Comparison of ENCODE assay signal across 8 mouse cellular contexts in genomic region chr7:90456845-90457468, GRCm38 (mm10). TPM values are rescaled to one million over a fixed set of nuclear protein-coding genes. Genes with fewer than 3 reads are reported as not detected.
DNase-seq lines count a peak whose midpoint lies in the region; ATAC-seq and TF ChIP-seq lines count a peak whose summit lies in the region.

TSS of gene Tmem126a (minus strand) at chr7:90457229.

- peak within 1 kb of the TSS; percentile 82 for H3K27ac ChIP-seq in forebrain, embryonic 11.5 days (ENCODE audit: low read depth, low read length)
- H3K27ac ChIP-seq in heart, embryonic 15.5 days: peak within 1 kb of the TSS; percentile 87
- peak within 1 kb of the TSS; percentile 87 for H3K27ac ChIP-seq in liver, embryonic 12.5 days
- peak within 1 kb of the TSS; percentile 93 for H3K27ac ChIP-seq in stomach, embryonic 15.5 days

- peaks cover 2% of the 10 kb centered on the region for H3K27me3 ChIP-seq in E14TG2a.4 (ENCODE audit: insufficient read depth, low read length)
- no peaks in the 10 kb centered on the region for H3K27me3 ChIP-seq in forebrain, embryonic 11.5 days (ENCODE audit: control insufficient read depth, insufficient read depth, low read length)
- peaks cover 6% of the 10 kb centered on the region for H3K27me3 ChIP-seq in heart, embryonic 15.5 days
- no peaks in the 10 kb centered on the region; the same call in 1 of the 2 replicates for H3K27me3 ChIP-seq in liver, embryonic 12.5 days (replicated peaks)
- H3K27me3 ChIP-seq in stomach, embryonic 15.5 days (replicated peaks): no peaks in the 10 kb centered on the region

- no peaks in the 10 kb centered on the region for H3K9me3 ChIP-seq in E14TG2a.4 (ENCODE audit: low read length)
- no peaks in the 10 kb centered on the region for H3K9me3 ChIP-seq in forebrain, embryonic 11.5 days (ENCODE audit: control insufficient read depth, low read length)
- no peaks in the 10 kb centered on the region for H3K9me3 ChIP-seq in heart, embryonic 15.5 days (replicated peaks)
- no peaks in the 10 kb centered on the region for H3K9me3 ChIP-seq in liver, embryonic 12.5 days (replicated peaks)
- H3K9me3 ChIP-seq in stomach, embryonic 15.5 days: no peaks in the 10 kb centered on the region

- ATAC-seq in forebrain, embryonic 11.5 days (replicated peaks; ENCODE audit: low FRiP score): peak; percentile 98
- peak; percentile 97 for ATAC-seq in heart, embryonic 15.5 days (replicated peaks; ENCODE audit: insufficient number of reproducible peaks, insufficient read depth, low FRiP score, low read depth)
- peak; percentile 92 for ATAC-seq in liver, embryonic 12.5 days
- ATAC-seq in stomach, embryonic 15.5 days (ENCODE audit: insufficient read depth, low FRiP score, low read depth): peak; percentile 96

- DNase-seq in c-Kit-positive CD71-positive TER-119-negative erythroid progenitor cells, embryonic 14.5 days (ENCODE audit: low read depth): peak; percentile 75
- DNase-seq in forebrain, embryonic 11.5 days (ENCODE audit: low spot score): peak; percentile 91
- peak; percentile 91 for DNase-seq in kidney, postnatal 14 days
- DNase-seq in natural killer cell, adult 2 months (ENCODE audit: low spot score in 2 of 2): peak; percentile 79 to 83

- peak within 1 kb of the TSS; percentile 94 for H3K4me3 ChIP-seq in E14TG2a.4 (replicated peaks; ENCODE audit: low read length)
- peak within 1 kb of the TSS; percentile 70 for H3K4me3 ChIP-seq in forebrain, embryonic 11.5 days (ENCODE audit: low read depth, low read length)
- peak within 1 kb of the TSS; percentile 58 for H3K4me3 ChIP-seq in heart, embryonic 15.5 days
- peak within 1 kb of the TSS; percentile 78 for H3K4me3 ChIP-seq in liver, embryonic 12.5 days
- H3K4me3 ChIP-seq in stomach, embryonic 15.5 days (replicated peaks): peak within 1 kb of the TSS; percentile 88

- WGBS in forebrain, embryonic 11.5 days: 0% methylated on average over 41 of the region's 41 CpGs
- WGBS in heart, embryonic 15.5 days: under 1% methylated on average over 41 of the region's 41 CpGs
- under 1% methylated on average over 41 of the region's 41 CpGs for WGBS in liver, embryonic 12.5 days (ENCODE audit: insufficient replicate concordance)
- under 1% methylated on average over 41 of the region's 41 CpGs for WGBS in stomach, embryonic 15.5 days

- peak within 1 kb of the TSS; percentile 86 for H3K9ac ChIP-seq in forebrain, embryonic 11.5 days (ENCODE audit: low read length)
- peak within 1 kb of the TSS; percentile 62 for H3K9ac ChIP-seq in heart, embryonic 15.5 days
- peak within 1 kb of the TSS; percentile 75 for H3K9ac ChIP-seq in liver, embryonic 12.5 days
- peak within 1 kb of the TSS; percentile 68 for H3K9ac ChIP-seq in stomach, embryonic 15.5 days

- peaks cover 41% of the 10 kb centered on the region for H3K4me1 ChIP-seq in E14TG2a.4 (replicated peaks; ENCODE audit: low read depth, low read length)
- H3K4me1 ChIP-seq in forebrain, embryonic 11.5 days (replicated peaks; ENCODE audit: control insufficient read depth, insufficient read depth, low read length): no peaks in the 10 kb centered on the region
- H3K4me1 ChIP-seq in heart, embryonic 15.5 days (replicated peaks): peaks cover 11% of the 10 kb centered on the region
- H3K4me1 ChIP-seq in liver, embryonic 12.5 days: peaks cover 33% of the 10 kb centered on the region
- peaks cover 6% of the 10 kb centered on the region; the same call in 1 of the 2 replicates for H3K4me1 ChIP-seq in stomach, embryonic 15.5 days

- peak within 1 kb of the TSS; percentile 58 for H3K4me2 ChIP-seq in forebrain, embryonic 11.5 days (ENCODE audit: low read depth, low read length, severe bottlenecking)
- peak within 1 kb of the TSS; percentile 77 for H3K4me2 ChIP-seq in heart, embryonic 15.5 days
- H3K4me2 ChIP-seq in liver, embryonic 12.5 days: peak within 1 kb of the TSS; percentile 80
- peak within 1 kb of the TSS; percentile 82 for H3K4me2 ChIP-seq in stomach, embryonic 15.5 days

- H3K36me3 ChIP-seq in E14TG2a.4 (ENCODE audit: insufficient read depth, low read length): peaks cover 28% of the 10 kb centered on the region
- peaks cover 3% of the 10 kb centered on the region; the same call in 1 of the 2 replicates for H3K36me3 ChIP-seq in forebrain, embryonic 11.5 days (ENCODE audit: control insufficient read depth, insufficient read depth, low read length)
- H3K36me3 ChIP-seq in heart, embryonic 15.5 days: peaks cover 20% of the 10 kb centered on the region
- H3K36me3 ChIP-seq in liver, embryonic 12.5 days: peaks cover 23% of the 10 kb centered on the region
- peaks cover 3% of the 10 kb centered on the region; the same call in 1 of the 2 replicates for H3K36me3 ChIP-seq in stomach, embryonic 15.5 days

- no peak for TF ChIP-seq CTCF in E14TG2a.4 (conservative IDR thresholded peaks at IDR 0.05; ENCODE audit: low read length)

RNA-seq across cellular contexts. Expression of gene Tmem126a, which starts in this region (rescaled TPM):
- 111 and 121 TPM in 2 replicates for polyA plus RNA-seq in forebrain, embryonic 11.5 days (2014; fragmentation: Nextera tagmentation; extraction: Ambion mirVana)
- polyA plus RNA-seq in heart, embryonic 15.5 days (2015; fragmentation: Nextera tagmentation; extraction: Ambion mirVana): 104 and 119 TPM in 2 replicates
- polyA plus RNA-seq in liver, embryonic 12.5 days (2016; fragmentation: Nextera tagmentation; extraction: Ambion mirVana): 60.2 and 66.9 TPM in 2 replicates
- polyA plus RNA-seq in stomach, embryonic 15.5 days (2015; fragmentation: Nextera tagmentation; extraction: Ambion mirVana): 111 and 122 TPM in 2 replicates

Comparison
In these comparisons a context has a peak if more than half of its experiments do, and no peak if none do; other contexts are left out.
1. Peak in every context shown above with its lines: DNase-seq, ATAC-seq, H3K4me3 ChIP-seq and H3K27ac ChIP-seq.